Mouse (Mus musculus): Measurements from ENCODE around the gene Fshr. TPM values are rescaled to one million over a fixed set of nuclear protein-coding genes. Genes with fewer than 3 reads are reported as not detected.
"Not testable (repeated sequence)": the region's sequence is repeated elsewhere in the genome, so short reads cannot be mapped to it uniquely, and the experiment has no call there.

The Fshr gene
- polyA plus RNA-seq, 1 experiment, result not detected

DNA sequence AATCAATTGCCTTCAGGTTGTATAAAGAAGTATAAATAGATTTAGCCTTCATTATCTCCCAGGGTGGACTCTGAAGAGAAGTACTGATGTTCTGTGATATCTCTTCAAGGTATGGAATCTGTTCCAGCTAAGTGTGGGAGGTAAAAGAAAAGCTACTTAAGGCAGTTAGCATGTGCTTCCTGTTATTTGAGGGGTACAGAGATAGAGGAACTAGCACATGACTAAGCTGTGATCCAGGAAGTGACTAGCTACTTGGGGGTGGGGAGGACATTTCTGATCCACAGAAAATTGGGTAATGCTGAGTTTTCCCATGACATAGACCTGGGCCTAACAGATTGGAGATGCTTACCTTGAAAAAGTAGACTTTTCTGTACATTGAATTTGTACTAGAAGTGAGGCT is 86.5 kb downstream of the Fshr start:
- H3K79me2 ChIP-seq (ENCODE audit: control insufficient read depth, insufficient read depth), result no peaks in the 10 kb centered on the region
- no peaks in the 10 kb centered on the region for H3K27me3 ChIP-seq (ENCODE audit: control insufficient read depth, insufficient read depth, insufficient read length)
- H3ac ChIP-seq (ENCODE audit: control insufficient read depth, insufficient read length), result no peak overlapping the region
- TF ChIP-seq MYOG (IDR thresholded peaks at IDR 0.05; ENCODE audit: control insufficient read depth in 1 of 3, insufficient read depth in 1 of 3, insufficient read length in 2 of 3, low read depth in 2 of 3) (no peak), SRF (IDR thresholded peaks at IDR 0.05; ENCODE audit: control insufficient read depth, insufficient read length, low read depth) (no peak), POLR2AphosphoS2 (IDR thresholded peaks at IDR 0.05; ENCODE audit: insufficient read length, low read depth) (no peak), POLR2A (IDR thresholded peaks at IDR 0.05; ENCODE audit: insufficient read length, low read depth) (no peak), USF1 (IDR thresholded peaks at IDR 0.05; ENCODE audit: low read depth) (no peak), E2F4 (IDR thresholded peaks at IDR 0.05; ENCODE audit: insufficient read depth) (no peak), MYOD1 (IDR thresholded peaks at IDR 0.05; ENCODE audit: control insufficient read depth in 1 of 3, insufficient read length in 2 of 3, low read depth in 2 of 3) (no peak), TCF3 (IDR thresholded peaks at IDR 0.05; ENCODE audit: insufficient read length, low read depth) (no peak), CEBPB (IDR thresholded peaks at IDR 0.05; ENCODE audit: insufficient read depth, poor library complexity, severe bottlenecking) (no peak), MAX (IDR thresholded peaks at IDR 0.05; ENCODE audit: low read depth) (no peak), TCF12 (IDR thresholded peaks at IDR 0.05; ENCODE audit: insufficient read depth, poor library complexity, severe bottlenecking) (no peak), REST (IDR thresholded peaks at IDR 0.05; ENCODE audit: insufficient read depth, insufficient read length) (no peak)
- H3K4me3 ChIP-seq, result no peak overlapping the region
- H3K4me2 ChIP-seq (ENCODE audit: low read depth), result no peak overlapping the region
- H3K36me3 ChIP-seq (ENCODE audit: control insufficient read depth, insufficient read depth), result no peaks in the 10 kb centered on the region

GRCm38 (mm10) chr17:89100719-89101350 is 99.6 kb downstream of the Fshr start:
- TF ChIP-seq CEBPB (IDR thresholded peaks at IDR 0.05; ENCODE audit: insufficient read depth, poor library complexity, severe bottlenecking), result no peak
- no peak for TF ChIP-seq REST (IDR thresholded peaks at IDR 0.05; ENCODE audit: insufficient read depth, insufficient read length)
- no peak for TF ChIP-seq MYOG (IDR thresholded peaks at IDR 0.05; ENCODE audit: control insufficient read depth in 1 of 3, insufficient read depth in 1 of 3, insufficient read length in 2 of 3, low read depth in 2 of 3)
- TF ChIP-seq POLR2AphosphoS2 (IDR thresholded peaks at IDR 0.05; ENCODE audit: insufficient read length, low read depth), result no peak
- TF ChIP-seq TCF3 (IDR thresholded peaks at IDR 0.05; ENCODE audit: insufficient read length, low read depth), result no peak
- TF ChIP-seq POLR2A (IDR thresholded peaks at IDR 0.05; ENCODE audit: insufficient read length, low read depth), result no peak
- no peak for TF ChIP-seq TCF12 (IDR thresholded peaks at IDR 0.05; ENCODE audit: insufficient read depth, poor library complexity, severe bottlenecking)
- TF ChIP-seq MYOD1 (IDR thresholded peaks at IDR 0.05; ENCODE audit: control insufficient read depth in 1 of 3, insufficient read length in 2 of 3, low read depth in 2 of 3), result no peak
- no peak for TF ChIP-seq MAX (IDR thresholded peaks at IDR 0.05; ENCODE audit: low read depth)
- TF ChIP-seq E2F4 (IDR thresholded peaks at IDR 0.05; ENCODE audit: insufficient read depth), result no peak
- Histone ChIP-seq H3K36me3 (ENCODE audit: control insufficient read depth, insufficient read depth) (no peaks in the 10 kb centered on the region), H3K4me3 (no peak overlapping the region), H3K4me2 (ENCODE audit: low read depth) (no peak overlapping the region), H3K79me2 (ENCODE audit: control insufficient read depth, insufficient read depth) (no peaks in the 10 kb centered on the region), H3K27me3 (ENCODE audit: control insufficient read depth, insufficient read depth, insufficient read length) (no peaks in the 10 kb centered on the region), H3ac (ENCODE audit: control insufficient read depth, insufficient read length) (no peak overlapping the region)

- not testable (repeated sequence) for H3K4me2 ChIP-seq (ENCODE audit: low read depth); H3ac ChIP-seq (ENCODE audit: control insufficient read depth, insufficient read length); H3K4me3 ChIP-seq; H3K27me3 ChIP-seq (ENCODE audit: control insufficient read depth, insufficient read depth, insufficient read length); H3K79me2 ChIP-seq (ENCODE audit: control insufficient read depth, insufficient read depth); H3K36me3 ChIP-seq (ENCODE audit: control insufficient read depth, insufficient read depth)
Measured at GRCm38 (mm10) chr17:89099733-89100132, 100.7 kb downstream of the Fshr start.

- Histone ChIP-seq H3K4me3 (no peak overlapping the region), H3ac (ENCODE audit: control insufficient read depth, insufficient read length) (no peak overlapping the region), H3K4me2 (ENCODE audit: low read depth) (no peak overlapping the region), H3K27me3 (ENCODE audit: control insufficient read depth, insufficient read depth, insufficient read length) (no peaks in the 10 kb centered on the region), H3K79me2 (ENCODE audit: control insufficient read depth, insufficient read depth) (no peaks in the 10 kb centered on the region), H3K36me3 (ENCODE audit: control insufficient read depth, insufficient read depth) (no peaks in the 10 kb centered on the region)
- TF ChIP-seq POLR2AphosphoS2 (IDR thresholded peaks at IDR 0.05; ENCODE audit: insufficient read length, low read depth) (no peak), MYOD1 (IDR thresholded peaks at IDR 0.05; ENCODE audit: control insufficient read depth in 1 of 3, insufficient read length in 2 of 3, low read depth in 2 of 3) (no peak), TCF3 (IDR thresholded peaks at IDR 0.05; ENCODE audit: insufficient read length, low read depth) (no peak), REST (IDR thresholded peaks at IDR 0.05; ENCODE audit: insufficient read depth, insufficient read length) (no peak), SRF (IDR thresholded peaks at IDR 0.05; ENCODE audit: control insufficient read depth, insufficient read length, low read depth) (no peak), MYOG (IDR thresholded peaks at IDR 0.05; ENCODE audit: control insufficient read depth in 1 of 3, insufficient read depth in 1 of 3, insufficient read length in 2 of 3, low read depth in 2 of 3) (no peak), USF1 (IDR thresholded peaks at IDR 0.05; ENCODE audit: low read depth) (no peak), CEBPB (IDR thresholded peaks at IDR 0.05; ENCODE audit: insufficient read depth, poor library complexity, severe bottlenecking) (no peak), POLR2A (IDR thresholded peaks at IDR 0.05; ENCODE audit: insufficient read length, low read depth) (no peak), MAX (IDR thresholded peaks at IDR 0.05; ENCODE audit: low read depth) (no peak), E2F4 (IDR thresholded peaks at IDR 0.05; ENCODE audit: insufficient read depth) (no peak), TCF12 (IDR thresholded peaks at IDR 0.05; ENCODE audit: insufficient read depth, poor library complexity, severe bottlenecking) (no peak)
Measured at GRCm38 (mm10) chr17:89089692-89090475, 110.6 kb downstream of the Fshr start.

All from myocyte (in vitro differentiated cells).